Mouse (Mus musculus): ENCODE results near the gene Tacc3.

The Tacc3 gene

DNA sequence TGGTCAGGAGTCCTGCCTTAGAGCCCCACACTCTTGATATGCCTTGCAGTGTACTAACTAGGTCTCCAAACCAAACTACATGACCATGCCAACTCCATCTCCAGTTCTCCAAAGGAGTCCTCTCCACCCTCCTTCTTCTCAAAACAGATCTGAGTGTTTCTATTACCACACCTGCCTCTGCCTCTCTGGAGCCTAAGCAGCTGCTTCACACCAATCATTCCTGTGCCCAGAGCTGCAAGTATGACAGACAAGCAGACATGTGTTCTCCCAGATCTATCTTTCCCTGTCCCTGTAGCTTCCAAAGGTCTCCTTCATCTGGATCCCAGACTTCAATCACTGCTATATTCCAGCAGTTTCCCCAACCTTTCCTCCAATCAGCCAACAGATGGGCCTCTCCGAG is 1.2 kb upstream of the Tacc3 start:
- no peak for DNase-seq

GRCm38 (mm10) chr5:33657251-33657786 is 609 bp upstream of the Tacc3 start:
- DNase-seq: no peak

GRCm38 (mm10) chr5:33658664-33659050 is 729 bp downstream of the Tacc3 start:
- no peak for DNase-seq

DNA sequence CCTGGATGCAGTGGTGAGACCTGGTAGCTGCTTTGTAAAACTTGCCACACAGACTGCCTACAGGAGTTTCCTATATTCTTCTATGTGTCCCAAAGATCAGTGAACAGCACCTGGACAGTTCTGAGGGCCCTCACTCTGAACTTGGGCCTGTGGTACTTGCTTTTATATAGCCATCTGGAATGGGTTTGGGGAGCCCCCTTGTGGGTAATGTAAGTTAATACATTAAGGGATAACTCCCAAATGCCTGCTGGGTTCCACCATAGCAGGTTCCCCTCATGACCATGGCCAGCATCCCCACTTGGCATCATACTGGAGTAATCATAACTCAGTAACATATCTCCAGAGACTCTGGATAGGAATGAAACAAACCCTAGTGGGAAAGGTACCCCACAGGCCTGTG is 10.3 kb downstream of the Tacc3 start:
- peak; percentile 32 to 53 for DNase-seq

DNA sequence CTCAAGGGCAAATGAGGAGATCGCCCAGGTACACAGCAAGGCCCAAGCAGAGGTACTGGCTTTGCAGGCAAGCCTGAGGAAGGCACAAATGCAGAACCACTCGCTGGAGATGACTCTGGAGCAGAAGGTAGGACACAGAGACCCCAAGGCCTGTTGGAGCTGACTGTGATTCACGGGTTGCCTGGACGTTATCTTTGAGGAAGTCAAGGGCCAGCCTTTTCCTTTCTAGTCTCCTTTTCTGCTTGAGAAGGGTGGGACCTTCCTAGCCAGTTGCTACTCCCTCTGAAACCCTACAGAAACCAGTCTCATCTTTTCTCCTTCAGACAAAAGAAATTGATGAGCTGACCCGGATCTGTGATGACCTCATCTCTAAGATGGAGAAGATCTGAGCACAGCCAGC is 13.7 kb downstream of the Tacc3 start:
- no peak for DNase-seq

- DNase-seq: no peak
These were observed 16.5 kb downstream of the Tacc3 start for GRCm38 (mm10) chr5:33674439-33674838.

GRCm38 (mm10) chr5:33675964-33676363 is 18.0 kb downstream of the Tacc3 start:
- peak; percentile 86 to 88 for DNase-seq

DNA sequence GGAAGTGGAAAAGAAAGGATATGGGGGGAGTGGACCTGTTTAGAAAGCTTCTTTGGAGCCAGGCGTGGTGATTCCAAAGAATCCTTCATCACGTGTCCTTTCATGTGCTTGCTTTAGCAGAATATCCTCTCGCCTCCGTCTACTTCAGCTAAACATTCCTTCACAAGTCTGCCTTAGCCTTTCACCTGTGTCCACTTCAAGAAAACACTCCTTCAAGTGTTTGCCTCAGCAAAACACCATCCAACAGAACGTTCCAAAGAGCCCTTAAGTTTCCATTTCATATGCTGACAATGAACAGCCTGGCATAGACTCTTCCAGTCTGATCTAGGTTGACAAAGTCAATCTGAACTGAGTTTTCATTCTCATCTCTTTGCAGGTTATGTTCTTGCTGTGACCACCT is 20.3 kb downstream of the Tacc3 start:
- no peak for DNase-seq

DNA sequence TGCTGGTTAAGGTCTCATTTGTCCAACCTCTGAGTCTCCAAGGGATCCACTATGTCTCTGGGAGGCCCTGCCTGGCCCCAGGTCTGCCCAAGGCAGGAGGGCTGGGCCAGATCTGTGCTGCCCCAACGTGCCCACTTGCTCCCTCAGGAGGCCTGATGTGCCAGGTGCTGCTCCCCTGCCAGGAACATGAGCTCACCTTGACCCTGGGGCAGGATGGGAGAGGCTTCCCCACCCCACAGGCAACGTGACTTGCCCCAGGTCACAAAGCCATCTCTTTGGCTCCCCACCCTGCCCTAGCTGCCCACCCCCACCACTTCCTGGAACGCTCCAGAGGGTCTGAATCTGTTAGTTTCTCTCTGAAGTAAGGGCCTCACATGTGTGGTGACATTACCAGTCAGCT is 23.1 kb downstream of the Tacc3 start:
- no peak for DNase-seq

DNA sequence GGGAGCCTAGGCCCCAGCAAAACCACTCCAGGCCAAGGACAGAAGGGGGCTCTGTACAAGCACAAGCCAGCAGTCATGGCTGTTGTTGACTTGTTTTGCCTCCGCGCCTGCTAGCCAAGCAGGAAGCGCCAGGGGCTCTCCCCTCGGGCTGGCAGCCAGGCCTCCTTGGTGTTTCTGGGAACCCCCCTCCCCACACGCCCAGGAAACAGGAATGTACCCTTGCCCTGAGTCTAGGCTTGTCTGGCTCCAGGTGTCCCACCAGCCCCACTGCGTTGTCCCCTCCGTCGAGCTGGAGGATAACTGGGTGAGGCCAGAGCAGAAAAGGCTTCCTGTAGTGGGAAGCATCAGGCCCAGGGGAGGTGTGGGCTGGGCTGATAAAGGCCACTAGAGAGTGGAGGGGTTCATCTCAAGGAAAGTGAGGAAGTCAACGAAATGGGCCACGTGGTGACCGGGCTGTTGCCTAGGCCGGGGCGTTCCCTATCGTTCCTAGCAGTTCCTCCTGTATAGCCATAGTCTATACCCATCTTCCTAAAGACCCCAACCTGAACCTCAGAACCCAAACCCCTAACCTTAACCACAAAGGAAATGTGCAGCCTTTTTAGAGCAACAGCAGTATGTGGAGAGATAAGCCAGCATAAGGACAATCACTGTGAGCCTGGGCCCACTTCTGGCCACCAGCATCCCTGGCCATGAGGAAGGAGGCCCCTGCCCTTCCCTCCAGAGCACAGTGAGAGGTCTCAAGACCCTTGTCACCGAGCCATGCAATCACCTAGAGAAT is 23.9 kb downstream of the Tacc3 start:
- no peak for DNase-seq

DNA sequence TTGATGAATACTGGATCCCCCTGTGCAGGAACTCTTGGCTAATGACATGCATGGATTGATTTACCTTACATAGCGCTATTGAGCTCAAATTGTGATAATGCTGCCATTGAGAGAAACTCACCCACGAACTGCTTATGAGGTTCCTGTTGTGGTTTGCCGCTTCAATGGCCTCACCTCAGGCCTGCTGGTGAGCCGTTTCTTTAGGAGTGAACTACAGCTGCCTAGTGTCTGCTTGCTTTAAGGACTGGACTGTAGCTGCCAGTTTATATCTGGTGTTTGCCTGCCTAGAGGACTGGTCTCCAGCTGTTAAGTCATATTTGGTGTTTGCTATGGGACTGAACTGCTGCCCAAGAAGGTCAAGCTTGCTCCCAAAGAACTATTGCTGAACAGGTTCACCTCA is 25.0 kb downstream of the Tacc3 start:
- no peak for DNase-seq

- peak; percentile 72 to 79 for DNase-seq
These were observed 26.1 kb downstream of the Tacc3 start for GRCm38 (mm10) chr5:33683897-33684652.

DNA sequence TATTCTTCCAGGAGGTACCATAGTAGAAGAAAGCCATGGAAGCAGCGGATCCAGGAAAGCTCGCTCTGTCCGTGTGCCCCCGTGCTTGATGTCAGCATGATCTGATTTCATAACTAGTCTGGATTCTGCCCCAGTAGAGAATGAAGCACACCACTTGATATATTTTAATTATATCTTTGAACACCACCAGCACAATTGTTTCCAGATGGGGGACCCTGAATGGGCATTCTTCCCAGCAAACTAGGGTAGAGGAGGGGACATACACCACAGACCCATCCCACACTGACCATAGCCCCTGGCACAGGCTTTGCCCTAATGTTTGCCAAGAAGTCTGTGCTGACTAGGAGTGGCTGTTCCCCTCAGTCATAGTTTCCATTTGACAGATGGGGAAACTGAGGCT is 27.0 kb downstream of the Tacc3 start:
- no peak for DNase-seq

- no peak for DNase-seq
These were observed 29.2 kb downstream of the Tacc3 start for GRCm38 (mm10) chr5:33687142-33687541.

DNA sequence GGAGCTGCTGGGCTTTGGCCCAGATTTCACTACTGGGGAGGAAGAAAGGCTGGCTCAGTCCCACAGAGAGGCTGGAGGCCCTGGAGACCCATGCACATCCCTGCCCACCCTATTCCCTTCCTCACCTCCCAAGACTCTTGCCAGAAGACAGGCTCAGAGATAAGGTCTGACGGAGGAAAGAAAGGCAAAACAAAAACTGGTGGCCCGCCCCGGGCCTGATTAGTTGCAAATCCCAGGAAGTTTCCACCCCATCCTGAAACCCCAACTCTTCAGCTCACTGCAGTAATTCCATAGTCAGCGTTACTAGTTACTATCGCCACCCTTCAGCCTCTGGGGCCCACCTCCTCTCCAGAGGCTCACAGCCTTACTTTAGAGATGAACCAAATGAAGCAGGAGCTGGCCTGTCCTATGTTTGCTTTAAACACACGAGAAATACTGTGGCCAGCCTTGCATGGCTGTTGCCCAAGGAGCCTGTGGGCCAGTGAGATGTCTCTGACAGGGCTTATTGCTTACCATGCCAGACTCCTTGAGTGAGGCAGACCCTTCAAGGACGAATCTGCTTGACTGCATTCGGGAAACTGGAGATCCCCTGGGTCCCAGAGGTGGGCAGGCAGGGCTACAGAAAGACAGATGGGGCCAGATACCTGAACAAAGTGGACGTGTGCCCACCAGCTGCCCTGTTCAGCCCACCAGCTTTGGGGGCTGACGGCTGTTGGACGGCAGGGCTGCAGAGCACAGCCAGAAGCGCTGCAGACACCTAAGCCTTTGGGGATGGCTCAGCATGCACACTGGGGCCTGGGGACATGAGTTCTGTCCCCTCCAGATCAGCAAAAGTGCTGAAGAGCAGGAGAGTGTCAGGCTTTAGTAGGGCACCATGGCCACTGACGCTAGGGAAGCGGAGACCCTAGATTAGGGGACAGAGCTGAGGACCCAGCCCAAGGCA is 30.6 kb downstream of the Tacc3 start:
- peak in 1 of 2 experiments; percentile 39 for DNase-seq

DNA sequence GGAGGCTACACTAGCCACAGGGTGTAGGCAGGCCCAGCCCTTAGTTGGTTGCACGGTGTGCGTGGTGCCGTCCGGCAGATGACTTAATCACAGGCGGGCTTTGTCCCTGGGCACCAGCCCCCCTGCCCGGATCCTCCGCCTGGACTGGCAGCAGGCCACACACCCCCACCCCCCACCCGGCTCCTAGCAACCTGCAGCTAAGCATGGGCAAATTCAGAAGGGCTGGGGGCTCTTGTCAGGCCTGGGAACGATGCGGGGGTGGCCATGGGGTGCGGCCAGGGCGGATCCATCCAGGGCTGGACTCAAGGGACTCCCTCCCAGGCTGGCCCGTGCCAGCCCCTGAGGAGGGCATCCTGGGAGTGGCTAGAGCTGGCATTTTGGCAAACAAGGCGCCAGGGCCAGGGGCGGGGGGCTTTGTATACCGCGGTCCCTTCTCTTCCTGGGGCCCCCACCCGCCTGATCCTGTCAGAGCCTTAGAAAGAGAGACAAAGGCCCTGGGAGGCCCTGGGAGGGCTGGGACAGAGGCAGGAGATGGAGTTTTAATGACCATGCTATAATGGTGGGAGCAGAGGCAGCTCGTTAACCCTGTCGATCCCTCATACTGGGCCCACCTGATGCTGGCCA is 31.4 kb downstream of the Tacc3 start:
- DNase-seq: peak; percentile 47 to 70

DNA sequence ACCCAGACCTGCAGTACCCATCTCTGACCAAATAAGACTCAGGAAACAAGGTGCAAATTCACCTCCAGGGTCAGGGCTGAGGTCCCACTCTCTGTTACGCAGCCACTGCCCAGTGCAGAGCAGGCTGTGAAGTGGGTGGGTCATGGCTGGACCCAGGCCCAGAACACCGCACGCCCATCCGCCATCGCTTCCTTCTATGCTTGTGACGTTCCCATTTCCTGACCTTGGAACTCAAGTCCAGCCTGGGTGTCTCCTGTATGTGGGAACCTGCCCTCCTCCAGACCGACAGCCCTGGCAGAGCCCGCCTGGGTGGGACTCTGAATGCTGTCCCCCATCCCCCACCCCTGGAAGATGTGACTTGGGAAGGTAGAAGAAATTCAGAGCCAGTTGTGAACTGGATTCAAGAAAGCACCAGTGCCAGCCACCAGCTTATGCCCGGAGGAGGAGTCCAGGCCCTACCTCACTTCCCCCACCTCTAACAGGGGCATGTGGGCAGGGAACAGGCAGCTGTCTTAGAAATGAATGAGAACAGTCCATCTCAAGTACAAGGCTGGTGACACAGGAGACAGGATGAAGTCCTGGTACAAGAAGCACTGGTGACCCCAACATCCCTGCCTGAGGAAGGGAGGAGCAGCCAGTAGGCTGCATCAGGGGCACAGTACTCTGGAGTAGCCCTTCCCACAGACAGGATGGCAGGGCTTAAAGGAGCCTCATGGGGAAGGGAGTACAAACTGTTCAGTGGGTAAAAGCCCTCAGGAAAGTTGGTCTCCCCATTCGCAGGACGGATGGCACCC is 32.1 kb downstream of the Tacc3 start:
- DNase-seq: peak in 1 of 2 experiments; percentile 71

DNA sequence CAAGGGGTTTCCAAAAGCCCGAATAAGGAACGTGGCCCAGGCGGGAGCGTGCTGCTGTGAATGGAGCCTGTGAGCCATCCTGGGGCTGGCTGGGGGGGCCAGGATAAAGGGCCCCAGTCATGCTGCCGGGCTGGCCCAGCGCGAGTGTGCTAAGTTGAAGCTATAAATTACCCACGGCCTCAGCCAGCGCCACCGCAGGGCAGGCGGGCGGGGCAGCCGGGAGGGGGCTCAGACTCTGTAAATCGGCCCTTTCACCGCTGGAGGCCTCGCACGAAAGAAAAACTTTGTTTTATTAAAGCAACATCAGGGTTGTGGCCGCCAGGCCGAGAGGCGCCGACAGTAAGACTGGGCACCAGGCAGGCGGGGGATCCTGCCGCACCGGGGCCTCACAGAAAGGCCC is 34.5 kb downstream of the Tacc3 start:
- DNase-seq: peak; percentile 75 to 85

- DNase-seq: no peak
These were observed 36.5 kb downstream of the Tacc3 start for GRCm38 (mm10) chr5:33694461-33694847.

GRCm38 (mm10) chr5:33694848-33695717 is 37.2 kb downstream of the Tacc3 start:
- DNase-seq: peak; percentile 81 to 86
